Mouse (Mus musculus): Measurements from ENCODE around the gene Pde1a. TPM values are rescaled to one million over a fixed set of nuclear protein-coding genes. Genes with fewer than 3 reads are reported as not detected.
A peak's percentile ranks its signal among the peaks of the same experiment; 100 is the strongest.

Gene Pde1a
- polyA plus RNA-seq, 1 experiment from 2014 or later: 48.2 TPM

DNA sequence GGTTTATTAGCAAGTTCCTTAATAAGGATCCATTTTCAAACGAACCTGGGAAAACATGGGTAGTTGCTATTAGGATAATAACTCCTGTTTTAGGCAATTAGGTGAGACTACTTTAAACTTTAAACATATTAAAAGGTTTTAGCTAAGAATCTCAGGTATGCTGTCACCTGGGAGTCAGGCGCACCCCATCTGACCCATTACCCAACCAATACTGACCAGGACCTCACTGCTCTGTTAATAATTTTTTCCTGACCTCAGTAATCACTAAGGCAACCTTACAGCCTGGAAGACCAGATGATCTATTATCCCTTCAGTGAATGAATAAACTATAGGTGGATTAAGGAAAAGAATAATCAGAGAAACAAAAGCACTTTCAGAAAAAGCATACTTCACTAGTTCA, 100.2 kb downstream of the Pde1a start:
- DNase-seq (ENCODE audit: low spot score): no peak
- no peaks in the 10 kb centered on the region for H3K27me3 ChIP-seq (replicated peaks; ENCODE audit: control insufficient read depth, insufficient read depth, low read length)
- no peaks in the 10 kb centered on the region for H3K36me3 ChIP-seq (ENCODE audit: control insufficient read depth, insufficient read depth, low read length)
- no peak overlapping the region for H3K27ac ChIP-seq (ENCODE audit: low read depth)
- 68% methylated on average over 2 of the region's 2 CpGs for WGBS
- H3K4me1 ChIP-seq (replicated peaks; ENCODE audit: control insufficient read depth, insufficient read depth, low read length): no peaks in the 10 kb centered on the region
- H3K4me2 ChIP-seq (ENCODE audit: low read length): no peak overlapping the region
- H3K4me3 ChIP-seq (ENCODE audit: low read depth, low read length): no peak overlapping the region
- no peak for ATAC-seq (replicated peaks; ENCODE audit: low FRiP score, low TSS enrichment, low read depth)
- H3K9me3 ChIP-seq (ENCODE audit: control insufficient read depth, low read length): no peaks in the 10 kb centered on the region
- no peak overlapping the region for H3K9ac ChIP-seq (ENCODE audit: low read length)

DNA sequence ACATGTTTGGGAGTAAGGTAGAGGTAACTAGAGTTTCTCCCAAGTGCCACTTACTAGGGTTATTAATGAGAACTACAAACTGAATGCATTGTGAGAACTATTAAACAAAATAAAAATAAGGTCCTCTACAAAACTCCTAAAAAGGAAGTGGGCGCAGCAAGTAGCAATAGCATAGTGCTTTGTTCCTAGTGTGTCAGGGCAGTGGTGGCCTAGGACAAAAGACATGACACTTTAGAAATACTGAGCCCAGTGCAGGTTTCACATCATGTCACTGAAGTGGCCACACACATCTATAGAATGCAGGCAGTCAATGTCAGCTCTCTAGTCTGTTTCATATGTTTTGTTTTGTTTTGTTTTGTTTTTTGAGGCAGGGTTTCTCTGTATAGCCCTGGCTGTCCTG, 103.2 kb downstream of the Pde1a start:
- Histone ChIP-seq H3K4me2 (ENCODE audit: low read length) (no peak overlapping the region), H3K9ac (ENCODE audit: low read length) (no peak overlapping the region), H3K27ac (ENCODE audit: low read depth) (no peak overlapping the region), H3K36me3 (ENCODE audit: control insufficient read depth, insufficient read depth, low read length) (no peaks in the 10 kb centered on the region), H3K4me1 (replicated peaks; ENCODE audit: control insufficient read depth, insufficient read depth, low read length) (no peaks in the 10 kb centered on the region), H3K27me3 (replicated peaks; ENCODE audit: control insufficient read depth, insufficient read depth, low read length) (no peaks in the 10 kb centered on the region), H3K4me3 (ENCODE audit: low read depth, low read length) (no peak overlapping the region), H3K9me3 (ENCODE audit: control insufficient read depth, low read length) (no peaks in the 10 kb centered on the region)
- WGBS: 94% methylated on average over 1 of the region's 1 CpGs
- ATAC-seq (replicated peaks; ENCODE audit: low FRiP score, low TSS enrichment, low read depth) (no peak), DNase-seq (ENCODE audit: low spot score) (no peak)

DNA sequence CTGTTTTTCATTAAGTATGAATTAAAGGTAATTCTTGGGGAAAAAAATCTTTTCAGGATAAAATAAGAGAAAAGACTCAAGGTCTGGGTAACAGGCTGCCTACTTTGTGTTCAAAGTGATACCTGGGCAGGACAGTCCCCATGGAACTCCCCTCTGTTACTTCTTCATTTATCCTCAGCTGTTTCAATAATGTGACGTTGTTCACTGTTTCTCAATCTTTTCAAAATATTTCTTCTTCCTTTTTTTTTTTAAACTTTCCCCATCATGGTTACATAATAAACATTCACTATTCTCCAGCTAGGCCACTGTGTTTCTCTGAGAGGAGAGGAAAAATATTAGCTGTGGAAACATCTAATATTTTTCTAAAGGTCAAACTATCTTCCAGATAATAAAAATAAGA, 103.7 kb downstream of the Pde1a start:
- Histone ChIP-seq H3K4me1 (replicated peaks; ENCODE audit: control insufficient read depth, insufficient read depth, low read length) (no peaks in the 10 kb centered on the region), H3K9ac (ENCODE audit: low read length) (no peak overlapping the region), H3K36me3 (ENCODE audit: control insufficient read depth, insufficient read depth, low read length) (no peaks in the 10 kb centered on the region), H3K4me2 (ENCODE audit: low read length) (no peak overlapping the region), H3K27ac (ENCODE audit: low read depth) (no peak overlapping the region), H3K9me3 (ENCODE audit: control insufficient read depth, low read length) (no peaks in the 10 kb centered on the region), H3K27me3 (replicated peaks; ENCODE audit: control insufficient read depth, insufficient read depth, low read length) (no peaks in the 10 kb centered on the region), H3K4me3 (ENCODE audit: low read depth, low read length) (no peak overlapping the region)
- WGBS: 85% methylated on average over 1 of the region's 1 CpGs
- DNase-seq (ENCODE audit: low spot score) (no peak), ATAC-seq (replicated peaks; ENCODE audit: low FRiP score, low TSS enrichment, low read depth) (no peak)

DNA sequence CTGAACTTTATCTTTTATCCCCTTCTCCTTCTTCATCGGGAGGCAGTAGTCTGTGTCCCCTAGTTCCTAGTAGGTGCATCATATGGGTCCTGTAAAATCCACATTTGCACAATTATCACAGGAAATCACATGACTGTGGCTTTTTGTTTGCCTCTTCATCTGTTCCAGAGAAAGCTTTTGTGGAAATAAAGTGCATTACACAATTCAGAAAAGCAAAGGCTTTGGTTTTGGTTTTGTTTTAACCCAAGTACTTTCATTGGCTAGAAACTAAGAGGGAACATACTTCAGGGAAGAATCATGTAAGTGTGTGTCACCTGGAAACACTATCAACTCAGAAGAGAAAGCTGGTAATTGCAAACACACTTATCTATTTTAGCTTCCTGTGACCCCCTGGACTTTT, 104.2 kb downstream of the Pde1a start:
- Histone ChIP-seq H3K9ac (ENCODE audit: low read length) (no peak overlapping the region), H3K27me3 (replicated peaks; ENCODE audit: control insufficient read depth, insufficient read depth, low read length) (no peaks in the 10 kb centered on the region), H3K4me1 (replicated peaks; ENCODE audit: control insufficient read depth, insufficient read depth, low read length) (no peaks in the 10 kb centered on the region), H3K36me3 (ENCODE audit: control insufficient read depth, insufficient read depth, low read length) (no peaks in the 10 kb centered on the region), H3K9me3 (ENCODE audit: control insufficient read depth, low read length) (no peaks in the 10 kb centered on the region), H3K27ac (ENCODE audit: low read depth) (no peak overlapping the region), H3K4me3 (ENCODE audit: low read depth, low read length) (no peak overlapping the region), H3K4me2 (ENCODE audit: low read length) (no peak overlapping the region)
- WGBS: 41% methylated on average over 1 of the region's 1 CpGs
- DNase-seq (ENCODE audit: low spot score): no peak
- ATAC-seq (replicated peaks; ENCODE audit: low FRiP score, low TSS enrichment, low read depth): no peak

DNA sequence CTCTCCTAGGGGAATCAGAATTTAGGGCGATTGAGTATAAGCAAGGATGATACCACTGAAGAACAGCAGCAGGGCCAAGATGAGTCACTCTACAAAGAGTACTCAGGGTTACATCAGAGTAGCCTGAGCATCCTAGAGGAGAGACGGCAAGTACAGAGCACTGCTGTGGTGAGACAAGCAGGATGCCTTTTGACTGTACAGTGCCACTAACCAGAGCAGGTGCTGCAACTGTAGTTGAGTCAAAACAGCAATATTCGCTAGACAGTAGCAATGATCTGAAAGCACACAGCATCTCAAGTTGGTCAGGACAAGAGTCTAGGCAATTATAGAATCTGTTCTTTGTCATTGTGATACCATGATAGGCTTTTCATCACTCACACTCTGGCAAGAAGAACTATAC, 115.1 kb downstream of the Pde1a start:
- Histone ChIP-seq H3K4me3 (ENCODE audit: low read depth, low read length) (no peak overlapping the region), H3K4me1 (replicated peaks; ENCODE audit: control insufficient read depth, insufficient read depth, low read length) (peaks cover 5% of the 10 kb centered on the region; the same call in 1 of the 2 replicates), H3K27me3 (replicated peaks; ENCODE audit: control insufficient read depth, insufficient read depth, low read length) (no peaks in the 10 kb centered on the region), H3K9me3 (ENCODE audit: control insufficient read depth, low read length) (no peaks in the 10 kb centered on the region), H3K36me3 (ENCODE audit: control insufficient read depth, insufficient read depth, low read length) (no peaks in the 10 kb centered on the region), H3K9ac (ENCODE audit: low read length) (no peak overlapping the region), H3K4me2 (ENCODE audit: low read length) (no peak overlapping the region), H3K27ac (ENCODE audit: low read depth) (no peak overlapping the region)
- ATAC-seq (replicated peaks; ENCODE audit: low FRiP score, low TSS enrichment, low read depth) (no peak), DNase-seq (ENCODE audit: low spot score) (no peak)
- 78% methylated on average over 3 of the region's 3 CpGs for WGBS

DNA sequence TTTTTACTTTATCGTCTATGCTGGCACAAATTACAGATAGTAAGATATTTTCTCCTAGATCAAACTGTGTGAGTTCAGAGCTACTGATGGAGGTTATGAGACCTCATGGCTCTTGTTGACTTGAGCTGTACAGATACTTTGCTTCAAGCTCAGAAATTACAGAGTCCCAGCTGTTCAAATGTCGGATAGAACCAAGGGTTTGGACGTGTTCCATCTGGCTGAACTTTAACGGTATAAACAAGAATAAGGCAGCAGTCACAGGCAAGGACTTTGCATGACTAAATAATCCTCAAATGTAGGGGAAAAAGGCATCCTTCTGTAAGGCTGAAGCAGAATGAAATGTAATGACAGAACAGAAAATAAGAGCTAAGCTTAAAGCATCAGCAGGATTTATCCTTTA, 116.2 kb downstream of the Pde1a start:
- Histone ChIP-seq H3K9me3 (ENCODE audit: control insufficient read depth, low read length) (0 out of 2 replicates have a peak, but pooled peaks cover 2% of the 10 kb centered on the region), H3K4me1 (replicated peaks; ENCODE audit: control insufficient read depth, insufficient read depth, low read length) (peaks cover 5% of the 10 kb centered on the region; the same call in 1 of the 2 replicates), H3K4me3 (ENCODE audit: low read depth, low read length) (no peak overlapping the region), H3K27me3 (replicated peaks; ENCODE audit: control insufficient read depth, insufficient read depth, low read length) (no peaks in the 10 kb centered on the region), H3K27ac (ENCODE audit: low read depth) (0 out of 2 replicates have a peak overlapping the region, but pooled peaks have one; percentile 33), H3K4me2 (ENCODE audit: low read length) (no peak overlapping the region), H3K36me3 (ENCODE audit: control insufficient read depth, insufficient read depth, low read length) (no peaks in the 10 kb centered on the region), H3K9ac (ENCODE audit: low read length) (no peak overlapping the region)
- no peak for DNase-seq (ENCODE audit: low spot score)
- no peak for ATAC-seq (replicated peaks; ENCODE audit: low FRiP score, low TSS enrichment, low read depth)
- 27% methylated on average over 4 of the region's 4 CpGs for WGBS

DNA sequence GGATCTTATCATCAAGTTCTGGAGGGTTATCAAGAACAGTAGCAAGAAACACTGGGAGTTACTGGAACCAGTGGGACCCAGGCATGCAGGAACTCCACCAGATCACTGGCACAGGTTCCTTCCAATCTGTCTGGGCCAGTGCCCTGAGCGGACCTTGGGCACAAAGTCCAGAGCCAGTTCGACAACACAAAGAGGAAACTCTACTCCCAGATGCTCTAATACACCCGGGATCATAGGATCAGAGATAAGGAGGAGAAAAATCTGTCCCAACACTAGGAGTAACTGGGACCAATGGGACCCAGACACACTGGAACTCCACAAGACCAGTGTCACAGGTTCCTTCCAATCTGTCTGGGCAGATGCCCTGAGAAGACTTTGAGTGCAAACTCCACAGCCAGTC, 130.1 kb downstream of the Pde1a start:
- Histone ChIP-seq H3K27ac (ENCODE audit: low read depth) (no peak overlapping the region), H3K4me3 (ENCODE audit: low read depth, low read length) (no peak overlapping the region), H3K9me3 (ENCODE audit: control insufficient read depth, low read length) (no peaks in the 10 kb centered on the region), H3K36me3 (ENCODE audit: control insufficient read depth, insufficient read depth, low read length) (no peaks in the 10 kb centered on the region), H3K27me3 (replicated peaks; ENCODE audit: control insufficient read depth, insufficient read depth, low read length) (no peaks in the 10 kb centered on the region), H3K4me1 (replicated peaks; ENCODE audit: control insufficient read depth, insufficient read depth, low read length) (no peaks in the 10 kb centered on the region), H3K4me2 (ENCODE audit: low read length) (no peak overlapping the region), H3K9ac (ENCODE audit: low read length) (no peak overlapping the region)
- DNase-seq (ENCODE audit: low spot score) (no peak), ATAC-seq (replicated peaks; ENCODE audit: low FRiP score, low TSS enrichment, low read depth) (no peak)
- 89% methylated on average over 3 of the region's 3 CpGs for WGBS

DNA sequence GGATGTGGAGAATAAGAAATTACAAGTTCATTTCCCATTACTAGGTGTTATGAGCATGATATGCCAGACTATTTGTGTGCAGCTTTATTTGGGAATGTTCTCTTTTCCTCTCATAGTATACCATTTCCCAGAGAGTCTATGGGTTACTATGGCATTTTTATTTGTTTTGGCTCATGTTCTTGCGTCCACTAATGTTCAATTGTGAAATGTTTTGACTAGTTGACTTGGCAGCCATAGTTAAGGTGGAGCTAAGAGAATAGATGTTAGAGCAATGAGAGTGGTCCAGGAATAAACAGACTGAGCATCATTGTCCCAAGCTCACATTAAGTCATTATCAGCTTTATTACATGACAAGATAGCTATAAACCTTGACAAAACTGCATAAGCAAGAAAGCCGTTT, 130.8 kb downstream of the Pde1a start:
- H3K36me3 ChIP-seq (ENCODE audit: control insufficient read depth, insufficient read depth, low read length): no peaks in the 10 kb centered on the region

DNA sequence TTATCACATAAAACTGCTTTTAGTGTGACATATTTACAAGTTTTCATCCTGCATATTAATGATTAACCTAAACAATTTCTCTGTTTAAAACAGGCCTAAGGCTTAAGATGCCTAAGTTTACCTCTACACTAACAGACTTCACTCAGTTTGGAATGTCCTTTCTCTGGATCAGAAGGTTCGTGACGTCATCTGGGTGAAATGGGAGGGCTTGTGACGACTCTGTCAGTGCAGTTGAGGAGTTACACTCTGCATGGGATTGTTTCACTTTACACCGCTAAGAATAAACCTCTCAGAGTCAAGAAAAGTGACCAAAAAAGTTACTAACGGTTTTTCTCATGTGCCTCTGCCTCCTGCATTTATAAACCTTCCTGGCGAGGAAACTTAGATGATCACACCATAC, 137.6 kb downstream of the Pde1a start:
- no peak for DNase-seq (ENCODE audit: low spot score)
- ATAC-seq (replicated peaks; ENCODE audit: low FRiP score, low TSS enrichment, low read depth): no peak
- no peaks in the 10 kb centered on the region for H3K9me3 ChIP-seq (ENCODE audit: control insufficient read depth, low read length)
- H3K4me3 ChIP-seq (ENCODE audit: low read depth, low read length): no peak overlapping the region
- 50% methylated on average over 6 of the region's 6 CpGs for WGBS
- H3K9ac ChIP-seq (ENCODE audit: low read length): no peak overlapping the region
- no peaks in the 10 kb centered on the region for H3K27me3 ChIP-seq (replicated peaks; ENCODE audit: control insufficient read depth, insufficient read depth, low read length)
- H3K4me1 ChIP-seq (replicated peaks; ENCODE audit: control insufficient read depth, insufficient read depth, low read length): no peaks in the 10 kb centered on the region
- no peak overlapping the region for H3K4me2 ChIP-seq (ENCODE audit: low read length)
- no peak overlapping the region for H3K27ac ChIP-seq (ENCODE audit: low read depth)
- H3K36me3 ChIP-seq (ENCODE audit: control insufficient read depth, insufficient read depth, low read length): no peaks in the 10 kb centered on the region

More for the DNA sequence above, 130.8 kb downstream of the Pde1a start:
- H3K27me3 ChIP-seq (replicated peaks; ENCODE audit: control insufficient read depth, insufficient read depth, low read length): no peaks in the 10 kb centered on the region
- H3K27ac ChIP-seq (ENCODE audit: low read depth): no peak overlapping the region
- H3K9ac ChIP-seq (ENCODE audit: low read length): no peak overlapping the region
- no peak for DNase-seq (ENCODE audit: low spot score)
- no peak overlapping the region for H3K4me2 ChIP-seq (ENCODE audit: low read length)
- no peak overlapping the region for H3K4me3 ChIP-seq (ENCODE audit: low read depth, low read length)
- WGBS: 74% methylated on average over 2 of the region's 2 CpGs
- H3K9me3 ChIP-seq (ENCODE audit: control insufficient read depth, low read length): no peaks in the 10 kb centered on the region
- ATAC-seq (replicated peaks; ENCODE audit: low FRiP score, low TSS enrichment, low read depth): no peak
- no peaks in the 10 kb centered on the region for H3K4me1 ChIP-seq (replicated peaks; ENCODE audit: control insufficient read depth, insufficient read depth, low read length)
